Mouse (Mus musculus): ENCODE data around the gene Itln1.

GRCm38 (mm10) chr1:171568436-171568835 lies 33.3 kb upstream of the Itln1 start:
- TF ChIP-seq CTCF (IDR thresholded peaks at IDR 0.05; ENCODE audit: low read depth): no peak
- no peak for TF ChIP-seq EP300 (IDR thresholded peaks at IDR 0.05; ENCODE audit: low read depth)
